Mouse (Mus musculus) MEL (cell line): Measurements from ENCODE around the gene Olfm2. TPM values are rescaled to one million over a fixed set of nuclear protein-coding genes. Genes with fewer than 3 reads are reported as not detected.

Experiments
- DNase-seq: peaks from one replicate; pipeline ENCODE4 v3.0.0; 2011; ENCODE audit warnings: low read depth, low spot score
- H3K27ac ChIP-seq: 2 replicates; pipeline ENCODE4 v1.5.1; 2012; ENCODE audit warnings: low read depth, mild to moderate bottlenecking, control low read depth, low read length, moderate library complexity; ENCODE audit not compliant: control insufficient read depth
- H3K27me3 ChIP-seq, 2 experiments: fragments of 150-350 bp in 1 of 2; sonication (generic) in 1 of 2; 2 replicates each; pipeline ENCODE4 v1.6.1; 2012; ENCODE audit warnings: low read length in 2 of 2, mild to moderate bottlenecking in 2 of 2, improper control_type of control experiment in 1 of 2, moderate library complexity in 1 of 2; ENCODE audit not compliant: insufficient read depth in 2 of 2, control insufficient read depth in 1 of 2
- H3K36me3 ChIP-seq, 2 experiments: 2 replicates each; pipeline ENCODE4 v1.6.1; 2012 to 2014; ENCODE audit warnings: low read length in 2 of 2, improper control_type of control experiment in 1 of 2, inconsistent platforms in 1 of 2, mild to moderate bottlenecking in 1 of 2; ENCODE audit not compliant: insufficient read depth in 2 of 2, control insufficient read depth in 1 of 2
- H3K4me1 ChIP-seq, 2 experiments: fragments of 150-350 bp in 1 of 2; sonication (generic) in 1 of 2; 2 replicates each; pipeline ENCODE4 v1.6.1; 2012; ENCODE audit warnings: low read length in 2 of 2, improper control_type of control experiment in 1 of 2, mild to moderate bottlenecking in 1 of 2; ENCODE audit not compliant: insufficient read depth in 2 of 2, control insufficient read depth in 1 of 2
- H3K4me3 ChIP-seq, 2 experiments: fragments of 150-350 bp in 1 of 2; sonication (generic) in 1 of 2; 2 replicates each; pipeline ENCODE4 v1.5.1; 2012; ENCODE audit warnings: low read depth in 2 of 2, low read length in 2 of 2, mild to moderate bottlenecking in 2 of 2, moderate library complexity in 2 of 2, control low read depth in 1 of 2, improper control_type of control experiment in 1 of 2; ENCODE audit not compliant: control insufficient read depth in 1 of 2, insufficient read depth in 1 of 2
- H3K79me2 ChIP-seq: 2 replicates; pipeline ENCODE4 v1.6.1; 2012; ENCODE audit warnings: mild to moderate bottlenecking, low read length, moderate library complexity; ENCODE audit not compliant: control insufficient read depth, poor library complexity, insufficient read depth
- H3K9ac ChIP-seq: 2 replicates; pipeline ENCODE4 v1.6.1; 2012; ENCODE audit warnings: low read depth, mild to moderate bottlenecking, control low read depth, low read length, moderate library complexity; ENCODE audit not compliant: control insufficient read depth, poor library complexity, severe bottlenecking
- H3K9me3 ChIP-seq: fragments of 150-350 bp; sonication (generic); replicated peaks from 2 replicates; pipeline ENCODE4 v1.6.1; 2012; ENCODE audit warnings: mild to moderate bottlenecking, low read length, improper control_type of control experiment, moderate library complexity; ENCODE audit not compliant: insufficient read depth
- CHD1 ChIP-seq: IDR thresholded peaks from 2 replicates; pipeline ENCODE4 v1.6.1; 2012; ENCODE audit warnings: low read depth, mild to moderate bottlenecking, inconsistent platforms, low read length, improper control_type of control experiment
- CTCF ChIP-seq, 3 experiments: IDR thresholded peaks in 2 of 3; conservative IDR thresholded peaks in 1 of 3; 2 replicates each; pipeline ENCODE4 v1.5.1; 2011 to 2012; ENCODE audit warnings: low read length in 3 of 3, low read depth in 2 of 3, mild to moderate bottlenecking in 2 of 3, improper control_type of control experiment in 1 of 3, inconsistent platforms in 1 of 3, mixed read lengths in 1 of 3, moderate library complexity in 1 of 3; ENCODE audit not compliant: control insufficient read depth in 1 of 3, insufficient read depth in 1 of 3, poor library complexity in 1 of 3, severe bottlenecking in 1 of 3
- E2F4 ChIP-seq: IDR thresholded peaks from 2 replicates; pipeline ENCODE4 v1.6.1; 2011; ENCODE audit warnings: low read depth, low read length, improper control_type of control experiment, borderline replicate concordance
- EP300 ChIP-seq, 2 experiments: IDR thresholded peaks; 2 replicates each; pipeline ENCODE4 v1.6.1; 2011; ENCODE audit warnings: improper control_type of control experiment in 2 of 2, low read length in 2 of 2, low read depth in 1 of 2, mild to moderate bottlenecking in 1 of 2
- GABPA ChIP-seq: IDR thresholded peaks from 2 replicates; pipeline ENCODE4 v1.6.1; 2012; ENCODE audit warnings: low read depth, mild to moderate bottlenecking, inconsistent platforms, low read length, improper control_type of control experiment, moderate library complexity
- GATA1 ChIP-seq: IDR thresholded peaks from 2 replicates; pipeline ENCODE4 v1.6.1; 2011; ENCODE audit warnings: low read depth, low read length, improper control_type of control experiment
- KAT2A ChIP-seq: conservative IDR thresholded peaks from 2 replicates; pipeline ENCODE4 v1.6.1; 2012; ENCODE audit warnings: low read depth, low read length, improper control_type of control experiment, inconsistent platforms
- MAFK ChIP-seq: IDR thresholded peaks from 2 replicates; pipeline ENCODE4 v1.6.1; 2011; ENCODE audit warnings: low read depth, mild to moderate bottlenecking, low read length, improper control_type of control experiment, borderline replicate concordance
- MAX ChIP-seq: IDR thresholded peaks from 2 replicates; pipeline ENCODE4 v1.6.1; 2011; ENCODE audit warnings: low read length, improper control_type of control experiment
- MXI1 ChIP-seq: IDR thresholded peaks from 2 replicates; pipeline ENCODE4 v1.6.1; 2011; ENCODE audit warnings: mild to moderate bottlenecking, low read depth, low read length, improper control_type of control experiment
- NELFE ChIP-seq: IDR thresholded peaks from 2 replicates; pipeline ENCODE4 v1.6.1; 2011; ENCODE audit warnings: low read depth, low read length, improper control_type of control experiment
- POLR2AphosphoS5 ChIP-seq: IDR thresholded peaks from 2 replicates; pipeline ENCODE4 v1.6.1; 2012; ENCODE audit warnings: low read depth, borderline replicate concordance, mild to moderate bottlenecking, inconsistent platforms, low read length, moderate library complexity, mixed read lengths
- RCOR1 ChIP-seq: IDR thresholded peaks from 2 replicates; pipeline ENCODE4 v1.6.1; 2012; ENCODE audit warnings: low read depth, mild to moderate bottlenecking, inconsistent platforms, low read length, improper control_type of control experiment
- SIN3A ChIP-seq: IDR thresholded peaks from 2 replicates; pipeline ENCODE4 v1.6.1; 2012; ENCODE audit warnings: low read length, improper control_type of control experiment, inconsistent platforms
- TAL1 ChIP-seq: IDR thresholded peaks from 2 replicates; pipeline ENCODE4 v1.6.1; 2012; ENCODE audit warnings: mild to moderate bottlenecking, inconsistent platforms, low read length, moderate library complexity, mixed read lengths
- TCF12 ChIP-seq: IDR thresholded peaks from 2 replicates; pipeline ENCODE4 v1.6.1; 2014; ENCODE audit warnings: low read depth, mild to moderate bottlenecking, inconsistent platforms, low read length, improper control_type of control experiment, moderate library complexity
- UBTF ChIP-seq: IDR thresholded peaks from 2 replicates; pipeline ENCODE4 v1.6.1; 2012; ENCODE audit warnings: low read depth, mild to moderate bottlenecking, inconsistent platforms, low read length, improper control_type of control experiment, moderate library complexity, borderline replicate concordance; ENCODE audit not compliant: insufficient read depth
- USF1 ChIP-seq: IDR thresholded peaks from 2 replicates; pipeline ENCODE4 v1.6.1; 2014; ENCODE audit warnings: low read depth, mild to moderate bottlenecking, inconsistent platforms, low read length, improper control_type of control experiment, moderate library complexity
- ZMIZ1 ChIP-seq: IDR thresholded peaks from 2 replicates; pipeline ENCODE4 v1.6.1; 2012; ENCODE audit warnings: low read depth, mild to moderate bottlenecking, inconsistent platforms, low read length, improper control_type of control experiment, moderate library complexity
- polyA plus RNA-seq, 2 experiments: library from polyadenylated mRNA; stranded (reverse) in 1 of 2; unstranded in 1 of 2; fragments of >175 nt in 1 of 2; fragments of >200 nt in 1 of 2; gene quantifications; 2 replicates each; pipeline versions ENCODE4 v1.2.1 to v1.2.4; 2012; ENCODE audit warnings: low replicate concordance in 2 of 2, low read depth in 1 of 2; ENCODE audit not compliant: insufficient read length in 2 of 2, insufficient read depth in 1 of 2, missing spikeins in 1 of 2
- total RNA-seq: library from RNA; depleted of rRNA; stranded (reverse); fragments of 300-350 nt; gene quantifications from 2 replicates; pipeline ENCODE4 v1.2.3, GENCODE M21; 2012

Olfm2 gene
- total and polyA plus RNA-seq, 3 experiments, result 0.54 to 1.9 TPM; not detected in 1

DNA sequence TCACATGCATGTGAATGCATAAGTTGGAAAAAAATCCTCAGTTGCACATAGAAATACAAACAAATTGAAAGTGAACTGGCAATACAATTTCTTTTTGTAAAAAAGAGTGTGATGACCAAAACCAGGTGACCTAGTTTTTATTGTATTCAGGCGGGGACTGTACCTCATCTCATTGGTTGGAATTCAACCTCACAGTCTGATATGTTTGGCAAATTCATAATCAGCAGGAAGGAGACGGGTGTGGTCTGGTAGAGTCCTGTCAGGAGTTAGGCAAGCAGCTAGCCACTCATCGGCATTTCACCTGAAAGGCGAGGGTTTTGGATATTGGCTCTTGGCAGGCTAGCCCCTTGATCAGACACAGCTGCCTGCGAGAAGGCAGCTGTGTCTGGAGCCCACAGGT, 3.1 kb upstream of the Olfm2 start (continued):
- TF ChIP-seq KAT2A (no peak), CHD1 (no peak), EP300 (IDR thresholded peaks at IDR 0.05; ENCODE audit: low read depth in 1 of 2, low read length in 2 of 2) (peak; percentile 69 to 77; a peak in 3 of 4 replicates), TCF12 (peak; percentile 46; the same call in 1 of the 2 replicates), MXI1 (peak; percentile 59), MAX (peak; percentile 59; the same call in 1 of the 2 replicates), E2F4 (peak; percentile 76; the same call in 1 of the 2 replicates), TAL1 (no peak), POLR2AphosphoS5 (no peak), GABPA (no peak), UBTF (no peak)

DNA sequence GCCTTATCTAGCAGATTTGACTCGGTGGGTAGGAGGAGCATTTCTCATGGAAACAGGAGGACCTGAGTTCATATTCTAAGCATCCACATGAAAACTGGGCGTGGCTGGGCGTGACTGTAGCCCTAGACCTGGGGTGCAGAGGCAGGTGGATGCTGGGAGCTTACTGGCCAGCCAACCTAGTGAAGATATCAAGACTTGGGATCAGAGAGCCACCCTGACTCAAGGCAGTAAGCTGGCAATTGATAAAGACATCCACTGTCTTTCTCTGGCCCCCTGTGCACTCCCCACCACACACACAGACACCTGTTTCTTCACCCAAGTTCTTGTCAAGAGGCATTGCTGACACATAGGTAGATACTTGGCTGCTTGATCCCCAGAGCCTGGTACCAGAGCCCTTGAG, 2.4 kb upstream of the Olfm2 start:
- peak; percentile 57 for DNase-seq
- Histone ChIP-seq H3K4me1 (peaks cover 16 to 41% of the 10 kb centered on the region in 2 experiments), H3K79me2 (no peaks in the 10 kb centered on the region), H3K4me3 (no peak overlapping the region), H3K9ac (peak overlapping the region; percentile 19; the same call in 1 of the 2 replicates), H3K27ac (no peak overlapping the region), H3K9me3 (no peaks in the 10 kb centered on the region), H3K36me3 (peaks cover 0 to 21% of the 10 kb centered on the region in 2 experiments; a peak in 2 of 4 replicates), H3K27me3 (peaks cover 13 to 18% of the 10 kb centered on the region in 2 experiments)
- TF ChIP-seq ZMIZ1 (no peak), EP300 (IDR thresholded peaks at IDR 0.05; ENCODE audit: low read depth in 1 of 2, low read length in 2 of 2) (peak in 1 of 2 experiments; percentile 12; a peak in 2 of 4 replicates), USF1 (no peak), GATA1 (peak; percentile 57; the same call in 1 of the 2 replicates), MAFK (no peak), RCOR1 (no peak), POLR2AphosphoS5 (no peak), NELFE (no peak), SIN3A (no peak), MXI1 (no peak), CTCF (IDR thresholded peaks at IDR 0.05 in 2 of 3, conservative IDR thresholded peaks at IDR 0.05 in 1 of 3; ENCODE audit: control insufficient read depth in 1 of 3, insufficient read depth in 1 of 3, low read depth in 2 of 3, low read length in 3 of 3, poor library complexity in 1 of 3, severe bottlenecking in 1 of 3) (no peak)
